Mouse (Mus musculus) heart, embryonic 11.5 days (tissue): ENCODE measurements around the gene Nit1. TPM values are rescaled to one million over a fixed set of nuclear protein-coding genes. Genes with fewer than 3 reads are reported as not detected.

Source experiments
- ATAC-seq: fragments of 200-750 bp; cut with Nextera tagmentation; replicated peaks from 2 replicates; pipeline ENCODE4 v1.8.0; 2017; ENCODE audit warnings: moderate library complexity; ENCODE audit not compliant: insufficient number of reproducible peaks, low FRiP score, low TSS enrichment
- H3K27ac ChIP-seq: fragments of 300-500 bp; sonication (generic); 2 replicates; pipeline ENCODE4 v1.5.1; 2014; ENCODE audit warnings: mild to moderate bottlenecking, low read depth, low read length
- H3K27me3 ChIP-seq: fragments of 300-500 bp; sonication (generic); 2 replicates; pipeline ENCODE4 v1.6.1; 2014; ENCODE audit warnings: mild to moderate bottlenecking, low read length, mixed read lengths; ENCODE audit not compliant: control insufficient read depth, insufficient read depth
- H3K36me3 ChIP-seq: fragments of 300-500 bp; sonication (generic); 2 replicates; pipeline ENCODE4 v1.6.1; 2014; ENCODE audit warnings: mild to moderate bottlenecking, low read length, moderate library complexity, mixed read lengths; ENCODE audit not compliant: control insufficient read depth, insufficient read depth
- H3K4me1 ChIP-seq: fragments of 300-500 bp; sonication (generic); 2 replicates; pipeline ENCODE4 v1.6.1; 2014; ENCODE audit warnings: low read length; ENCODE audit not compliant: control insufficient read depth, insufficient read depth
- H3K4me2 ChIP-seq: fragments of 300-500 bp; sonication (generic); 2 replicates; pipeline ENCODE4 v1.6.1; 2014; ENCODE audit warnings: mild to moderate bottlenecking, moderate library complexity
- H3K4me3 ChIP-seq: fragments of 300-500 bp; sonication (generic); 2 replicates; pipeline ENCODE4 v1.5.1; 2014; ENCODE audit warnings: low read depth, low read length
- H3K9ac ChIP-seq: fragments of 300-500 bp; sonication (generic); 2 replicates; pipeline ENCODE4 v1.6.1; 2014; ENCODE audit warnings: mild to moderate bottlenecking, low read depth, low read length, moderate library complexity
- H3K9me3 ChIP-seq: fragments of 300-500 bp; sonication (generic); replicated peaks from 2 replicates; pipeline ENCODE4 v1.6.1; 2016; ENCODE audit warnings: low read length; ENCODE audit not compliant: control insufficient read depth
- WGBS: fragments of 180-500 bp; shearing (Covaris S2); extraction: QIAGEN DNeasy Blood & Tissue Kit; methylation state at CpG from one replicate; pipeline ENCODE4 v1.1.7; 2014; ENCODE audit not compliant: insufficient replicate concordance; 5-methylcytosine and 5-hydroxymethylcytosine counted together
- polyA plus RNA-seq: library from polyadenylated mRNA; unstranded; fragments of >200 nt; fragmentation: Nextera tagmentation; extraction: Ambion mirVana; gene quantifications from 2 replicates; pipeline ENCODE4 v1.2.1, GENCODE M21; 2014

Nit1 gene
- polyA plus RNA-seq, 1 experiment from 2014 or later = 30.9 TPM

GRCm38 (mm10) chr1:171293906-171294297 lies 51.5 kb downstream of the Nit1 start:
- peak overlapping the region; percentile 96 for H3K9ac ChIP-seq
- H3K27me3 ChIP-seq = no peaks in the 10 kb centered on the region
- no peaks in the 10 kb centered on the region for H3K9me3 ChIP-seq
- H3K27ac ChIP-seq = peak overlapping the region; percentile 95
- peaks cover 8% of the 10 kb centered on the region for H3K4me1 ChIP-seq
- WGBS = 48% methylated on average over 5 of the region's 5 CpGs
- peak overlapping the region; percentile 91 for H3K4me2 ChIP-seq
- H3K36me3 ChIP-seq = peaks cover 5% of the 10 kb centered on the region; the same call in 1 of the 2 replicates
- H3K4me3 ChIP-seq = peak overlapping the region; percentile 82
- ATAC-seq = no peak

GRCm38 (mm10) chr1:171293351-171293750 lies 52.1 kb downstream of the Nit1 start:
- no peaks in the 10 kb centered on the region for H3K27me3 ChIP-seq
- peak overlapping the region; percentile 91 for H3K4me2 ChIP-seq
- H3K9me3 ChIP-seq = no peaks in the 10 kb centered on the region
- WGBS = 81% methylated on average over 3 of the region's 3 CpGs
- peaks cover 5% of the 10 kb centered on the region; the same call in 1 of the 2 replicates for H3K36me3 ChIP-seq
- no peak overlapping the region for H3K9ac ChIP-seq
- peak overlapping the region; percentile 82; the same call in 1 of the 2 replicates for H3K4me3 ChIP-seq
- ATAC-seq = no peak
- H3K4me1 ChIP-seq = peaks cover 10% of the 10 kb centered on the region
- no peak overlapping the region for H3K27ac ChIP-seq

GRCm38 (mm10) chr1:171288328-171288727 lies 57.1 kb downstream of the Nit1 start:
- no peak for ATAC-seq
- H3K4me3 ChIP-seq = peak overlapping the region; percentile 97
- H3K4me1 ChIP-seq = peaks cover 14% of the 10 kb centered on the region
- no peaks in the 10 kb centered on the region for H3K27me3 ChIP-seq
- H3K9me3 ChIP-seq = no peaks in the 10 kb centered on the region
- peaks cover 9% of the 10 kb centered on the region; the same call in 1 of the 2 replicates for H3K36me3 ChIP-seq
- WGBS = 63% methylated on average over 4 of the region's 4 CpGs
- H3K4me2 ChIP-seq = peak overlapping the region; percentile 83
- peak overlapping the region; percentile 17; the same call in 1 of the 2 replicates for H3K27ac ChIP-seq
- peak overlapping the region; percentile 100; the same call in 1 of the 2 replicates for H3K9ac ChIP-seq

Other genes starting within 250 kb of the Nit1 start
- gene Cfap126, start 231.7 kb downstream of the Nit1 start, polyA plus RNA-seq = 2.7 and 5.6 TPM in 2 replicates
- 426 and 502 TPM in 2 replicates for gene Sdhc, start 195.0 kb downstream of the Nit1 start, polyA plus RNA-seq
- 0.30 TPM in 1 of 2 replicates, not detected in the other for gene Mpz, start 194.9 kb downstream of the Nit1 start, polyA plus RNA-seq
- 36.2 and 40.0 TPM in 2 replicates for gene Pcp4l1, start 149.4 kb downstream of the Nit1 start, polyA plus RNA-seq
- 0.11 and 0.19 TPM in 2 replicates for gene Nr1i3, start 131.7 kb downstream of the Nit1 start, polyA plus RNA-seq
- 44.1 and 53.2 TPM in 2 replicates for gene Tomm40l, start 123.1 kb downstream of the Nit1 start, polyA plus RNA-seq
- gene Apoa2, start 120.6 kb downstream of the Nit1 start, polyA plus RNA-seq = 13.6 and 55.4 TPM in 2 replicates
- 12.1 and 18.4 TPM in 2 replicates for gene Fcer1g, start 111.3 kb downstream of the Nit1 start, polyA plus RNA-seq
- 1.5 and 1.7 TPM in 2 replicates for gene Adamts4, start 95.2 kb downstream of the Nit1 start, polyA plus RNA-seq
- 446 and 471 TPM in 2 replicates for gene Ndufs2, start 94.3 kb downstream of the Nit1 start, polyA plus RNA-seq
- gene B4galt3, start 75.3 kb downstream of the Nit1 start, polyA plus RNA-seq = 48.4 and 49.4 TPM in 2 replicates
- 59.9 and 60.7 TPM in 2 replicates for gene Ppox, start 64.5 kb downstream of the Nit1 start, polyA plus RNA-seq
- 51.2 TPM in 2 replicates for gene Usp21, start 57.7 kb downstream of the Nit1 start, polyA plus RNA-seq
- 90.3 and 92.9 TPM in 2 replicates for gene Ufc1, start 50.6 kb downstream of the Nit1 start, polyA plus RNA-seq
- gene Dedd, start 16.5 kb downstream of the Nit1 start, polyA plus RNA-seq = 40.4 and 45.4 TPM in 2 replicates
- gene Pfdn2, start within 50 bp of the Nit1 start, polyA plus RNA-seq = 49.5 and 51.3 TPM in 2 replicates
- 0.49 and 0.51 TPM in 2 replicates for gene Klhdc9, start 15.2 kb upstream of the Nit1 start, polyA plus RNA-seq
- 0.08 and 0.20 TPM in 2 replicates for gene Nectin4, start 24.5 kb upstream of the Nit1 start, polyA plus RNA-seq
- gene Arhgap30, start 43.3 kb upstream of the Nit1 start, polyA plus RNA-seq = 0.18 and 0.44 TPM in 2 replicates
- 53.3 and 68.2 TPM in 2 replicates for gene Usf1, start 65.7 kb upstream of the Nit1 start, polyA plus RNA-seq
- 0.45 and 1.7 TPM in 2 replicates for gene Tstd1, start 73.2 kb upstream of the Nit1 start, polyA plus RNA-seq
- 64.1 and 65.7 TPM in 2 replicates for gene F11r, start 91.9 kb upstream of the Nit1 start, polyA plus RNA-seq
- 12.3 and 12.7 TPM in 2 replicates for gene Alyref2, start 157.8 kb upstream of the Nit1 start, polyA plus RNA-seq
- gene Itln1, start 189.6 kb upstream of the Nit1 start, polyA plus RNA-seq = not detected in 2 replicates
- not detected in 2 replicates for gene Cd244a, start 213.5 kb upstream of the Nit1 start, polyA plus RNA-seq